Mouse (Mus musculus) kidney, adult 10 weeks (tissue): ENCODE results near the gene Zfp871. TPM values are rescaled to one million over a fixed set of nuclear protein-coding genes. Genes with fewer than 3 reads are reported as not detected.

ENCODE experiments used
- polyA plus RNA-seq: library from polyadenylated mRNA; stranded (reverse); fragments of 350-450 nt; fragmentation: Illumina TruSeq; extraction: RNeasy Lipid Tissue Mini Kit (QIAGEN cat#74804); gene quantifications from one replicate; pipeline ENCODE4 v1.2.3, GENCODE M21; 2014; ENCODE audit warnings: low read depth, low replicate concordance

Zfp871 gene
- polyA plus RNA-seq: 102 TPM

GRCm38 (mm10) chr17:32788094-32788559, at the start of gene Zfp871:
TSS of gene Zfp871 (minus strand) at chr17:32788287.

GRCm38 (mm10) chr17:32829540-32830417, 41.7 kb upstream of the Zfp871 start, which contains the start of gene Zfp799:
TSS of gene Zfp799 (minus strand) at chr17:32830261.

GRCm38 (mm10) chr17:32809544-32810374, 21.7 kb upstream of the Zfp871 start, which contains the start of gene Zfp811:
TSS of gene Zfp811 (minus strand) at chr17:32809931.

Other genes with a start within 250 kb of the Zfp871 start
- not detected for gene Cyp4f37, start 167.0 kb downstream of the Zfp871 start, polyA plus RNA-seq
- gene Cyp4f40, start 129.4 kb downstream of the Zfp871 start, polyA plus RNA-seq: not detected
- not detected for gene Cyp4f15, start 102.7 kb downstream of the Zfp871 start, polyA plus RNA-seq
- gene Zfp811, start 21.6 kb upstream of the Zfp871 start, polyA plus RNA-seq: 0.97 TPM
- 14.9 TPM for gene Zfp799, start 42.0 kb upstream of the Zfp871 start, polyA plus RNA-seq
- 8.4 TPM for gene Zfp870, start 103.4 kb upstream of the Zfp871 start, polyA plus RNA-seq
- 2.1 TPM for gene Cyp4f14, start 129.1 kb upstream of the Zfp871 start, polyA plus RNA-seq
- gene Cyp4f13, start 159.1 kb upstream of the Zfp871 start, polyA plus RNA-seq: 11.3 TPM
- 11.5 TPM for gene Zfp472, start 177.5 kb upstream of the Zfp871 start, polyA plus RNA-seq
- 18.4 TPM for gene Zfp952, start 204.8 kb upstream of the Zfp871 start, polyA plus RNA-seq
- 19.6 TPM for gene Zfp763, start 245.1 kb upstream of the Zfp871 start, polyA plus RNA-seq